Mouse (Mus musculus): ENCODE measurements around the gene Oaz2.

GRCm38 (mm10) chr9:65675461-65676357 is 7.9 kb downstream of the Oaz2 start:
- TF ChIP-seq TAL1 (IDR thresholded peaks at IDR 0.05; ENCODE audit: low read length) (no peak), GATA1 (IDR thresholded peaks at IDR 0.05; ENCODE audit: low read length) (no peak)
